Mouse (Mus musculus): ENCODE data around the gene Noxred1. TPM values are rescaled to one million over a fixed set of nuclear protein-coding genes. Genes with fewer than 3 reads are reported as not detected.
"Not testable (repeated sequence)": the region's sequence is repeated elsewhere in the genome, so short reads cannot be mapped to it uniquely, and the experiment has no call there.

Gene Noxred1
- polyA plus RNA-seq, 1 experiment from 2014 or later = 0.73 TPM

DNA sequence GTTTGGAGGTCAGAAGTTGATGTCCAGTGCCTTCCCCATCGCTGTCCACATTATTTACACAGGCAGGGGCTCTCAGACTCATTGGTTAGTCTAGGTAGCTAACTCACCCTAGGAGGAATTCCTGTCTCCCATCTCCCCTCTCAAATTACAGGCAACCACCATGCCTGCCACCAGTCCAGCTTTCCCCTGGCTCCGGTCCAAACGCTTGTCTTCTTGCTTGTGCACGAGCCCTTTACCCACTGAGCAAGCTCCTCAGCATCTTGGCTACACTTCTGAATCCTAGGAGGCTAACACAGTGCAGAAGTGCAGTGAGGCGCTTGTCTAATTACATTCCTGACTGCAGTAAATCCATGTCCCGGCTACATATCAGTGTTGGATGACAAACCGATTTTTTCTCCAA, 19.2 kb downstream of the Noxred1 start:
- Histone ChIP-seq H3K9me3 (no peaks in the 10 kb centered on the region), H3K4me2 (no peak overlapping the region), H3K4me1 (peaks cover 8% of the 10 kb centered on the region), H3K36me3 (replicated peaks) (no peaks in the 10 kb centered on the region), H3K27ac (no peak overlapping the region), H3K27me3 (no peaks in the 10 kb centered on the region), H3K4me3 (replicated peaks) (no peak overlapping the region), H3K9ac (no peak overlapping the region)
- 83% methylated on average over 7 of the region's 7 CpGs for WGBS
- no peak for ATAC-seq (ENCODE audit: low FRiP score)

GRCm38 (mm10) chr12:87217596-87217995, 20.9 kb downstream of the Noxred1 start:
- no peak overlapping the region for H3K27ac ChIP-seq
- H3K9ac ChIP-seq = no peak overlapping the region
- H3K4me1 ChIP-seq = peaks cover 6% of the 10 kb centered on the region; the same call in 1 of the 2 replicates
- no peak overlapping the region for H3K4me2 ChIP-seq
- no peak overlapping the region for H3K4me3 ChIP-seq (replicated peaks)
- no peaks in the 10 kb centered on the region for H3K27me3 ChIP-seq
- H3K9me3 ChIP-seq = no peaks in the 10 kb centered on the region
- no peak for ATAC-seq (ENCODE audit: low FRiP score)
- H3K36me3 ChIP-seq (replicated peaks) = no peaks in the 10 kb centered on the region

GRCm38 (mm10) chr12:87216053-87216452, 22.5 kb downstream of the Noxred1 start:
- Histone ChIP-seq H3K36me3 (replicated peaks) (no peaks in the 10 kb centered on the region), H3K4me3 (replicated peaks) (no peak overlapping the region), H3K27ac (no peak overlapping the region), H3K9me3 (no peaks in the 10 kb centered on the region), H3K9ac (no peak overlapping the region), H3K4me2 (no peak overlapping the region), H3K4me1 (peaks cover 6% of the 10 kb centered on the region; the same call in 1 of the 2 replicates), H3K27me3 (no peaks in the 10 kb centered on the region)
- no peak for ATAC-seq (ENCODE audit: low FRiP score)
- 71% methylated on average over 2 of the region's 2 CpGs for WGBS

DNA sequence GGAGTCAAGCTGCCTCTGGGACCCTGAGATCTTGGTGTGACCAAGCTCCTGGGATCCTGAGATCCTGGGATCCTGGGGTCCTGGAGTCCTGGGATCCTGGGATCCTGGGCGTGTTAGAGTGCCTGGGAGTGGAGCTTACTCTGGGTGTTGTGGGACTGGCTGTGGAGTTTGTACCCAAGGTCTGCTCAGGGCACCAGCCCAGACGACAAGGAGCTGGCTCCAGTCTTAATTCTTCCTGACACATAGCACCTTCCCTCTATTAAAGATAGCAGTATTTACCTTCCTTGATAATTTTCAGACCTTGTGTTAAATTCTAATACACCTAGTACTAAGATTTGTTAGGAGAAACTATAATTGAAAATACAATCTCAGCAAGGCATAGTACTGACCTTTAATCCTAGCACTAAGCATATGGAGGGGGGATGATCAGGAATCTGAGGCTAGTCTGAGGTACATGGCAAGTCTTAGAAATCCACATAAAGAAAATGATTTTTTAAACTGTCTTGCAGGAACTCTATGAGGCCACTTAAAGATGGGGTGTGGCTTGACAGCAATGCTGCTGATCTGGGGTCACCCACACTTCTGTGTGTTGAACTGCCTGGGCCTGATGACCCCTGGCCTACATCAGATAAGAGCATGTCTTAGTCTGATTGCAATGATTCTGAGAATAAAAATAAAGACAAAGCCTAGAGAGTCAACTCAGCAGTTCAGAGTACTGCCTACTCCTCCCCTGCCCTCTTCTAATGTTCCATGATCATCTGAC, 25.5 kb downstream of the Noxred1 start:
- Histone ChIP-seq H3K9ac (no peak overlapping the region), H3K9me3 (no peaks in the 10 kb centered on the region), H3K4me1 (0 out of 2 replicates have a peak, but pooled peaks cover 2% of the 10 kb centered on the region), H3K4me2 (no peak overlapping the region), H3K36me3 (replicated peaks) (no peaks in the 10 kb centered on the region), H3K27me3 (no peaks in the 10 kb centered on the region), H3K27ac (no peak overlapping the region), H3K4me3 (replicated peaks) (no peak overlapping the region)
- ATAC-seq (ENCODE audit: low FRiP score) = no peak
- WGBS = 72% methylated on average over 2 of the region's 2 CpGs

DNA sequence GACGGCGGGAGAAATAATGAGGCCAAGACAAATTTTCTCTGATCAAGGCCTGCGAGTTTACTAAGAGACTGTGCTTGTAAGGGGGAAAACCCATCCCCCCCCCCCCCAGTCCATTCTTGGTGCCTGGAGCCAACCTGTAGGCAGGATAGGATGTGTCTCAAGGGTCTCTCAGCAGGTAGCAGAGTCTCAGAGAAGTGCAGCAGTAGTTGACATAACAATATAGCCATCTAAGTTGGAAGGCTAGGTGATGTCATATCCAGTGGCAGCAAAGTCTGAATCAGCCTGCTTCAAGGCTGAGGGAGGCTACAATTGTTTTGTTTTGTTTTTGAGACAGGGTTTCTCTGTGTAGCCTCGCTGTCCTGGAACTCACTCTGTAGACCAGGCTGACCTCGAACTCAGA, 32.7 kb downstream of the Noxred1 start:
- not testable (repeated sequence) for ATAC-seq (ENCODE audit: low FRiP score); H3K36me3 ChIP-seq (replicated peaks); H3K9me3 ChIP-seq; H3K27ac ChIP-seq; H3K27me3 ChIP-seq; H3K4me3 ChIP-seq (replicated peaks); H3K9ac ChIP-seq; H3K4me1 ChIP-seq; H3K4me2 ChIP-seq
- WGBS = 92% methylated on average over 5 of the region's 5 CpGs

DNA sequence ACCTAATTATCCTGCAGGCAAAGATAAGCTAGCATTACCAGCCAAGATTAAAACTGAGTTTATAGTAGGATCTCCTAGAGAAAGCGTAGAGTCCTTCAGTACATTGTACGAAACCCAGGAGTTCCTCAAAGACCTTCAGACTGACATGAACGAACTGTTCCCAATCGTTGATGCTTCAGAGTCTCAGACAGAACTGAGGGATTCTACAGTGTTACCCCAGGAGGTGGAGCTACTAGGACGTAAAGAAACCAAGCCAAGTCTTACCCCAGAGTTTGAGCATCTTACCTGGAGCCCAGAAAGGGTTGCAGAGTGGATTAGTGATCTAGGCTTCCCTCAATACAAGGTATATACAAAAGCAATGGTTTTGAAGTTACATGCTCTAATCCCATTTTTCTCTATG, 36.8 kb downstream of the Noxred1 start:
- Histone ChIP-seq H3K9ac (no peak overlapping the region), H3K4me2 (no peak overlapping the region), H3K4me3 (replicated peaks) (no peak overlapping the region), H3K4me1 (peaks cover 13% of the 10 kb centered on the region), H3K36me3 (replicated peaks) (no peaks in the 10 kb centered on the region), H3K27ac (no peak overlapping the region), H3K27me3 (no peaks in the 10 kb centered on the region), H3K9me3 (no peaks in the 10 kb centered on the region)
- 76% methylated on average over 5 of the region's 5 CpGs for whole genome bisulfite sequencing
- ATAC-seq (ENCODE audit: low FRiP score) = no peak

GRCm38 (mm10) chr12:87199973-87200586, 38.5 kb downstream of the Noxred1 start, which contains the start of gene Tmed8:
Gene Tmed8, minus strand, starts transcription at chr12:87200454.
- Histone ChIP-seq H3K4me1 (peaks cover 13% of the 10 kb centered on the region), H3K4me3 (replicated peaks) (peak within 1 kb of the TSS; percentile 92), H3K27me3 (no peaks in the 10 kb centered on the region), H3K9me3 (no peaks in the 10 kb centered on the region), H3K9ac (peak within 1 kb of the TSS; percentile 90), H3K4me2 (peak within 1 kb of the TSS; percentile 85), H3K36me3 (replicated peaks) (no peaks in the 10 kb centered on the region), H3K27ac (peak within 1 kb of the TSS; percentile 94)
- ATAC-seq (ENCODE audit: low FRiP score) = peak; percentile 97
- WGBS = under 1% methylated on average over 58 of the region's 70 CpGs

DNA sequence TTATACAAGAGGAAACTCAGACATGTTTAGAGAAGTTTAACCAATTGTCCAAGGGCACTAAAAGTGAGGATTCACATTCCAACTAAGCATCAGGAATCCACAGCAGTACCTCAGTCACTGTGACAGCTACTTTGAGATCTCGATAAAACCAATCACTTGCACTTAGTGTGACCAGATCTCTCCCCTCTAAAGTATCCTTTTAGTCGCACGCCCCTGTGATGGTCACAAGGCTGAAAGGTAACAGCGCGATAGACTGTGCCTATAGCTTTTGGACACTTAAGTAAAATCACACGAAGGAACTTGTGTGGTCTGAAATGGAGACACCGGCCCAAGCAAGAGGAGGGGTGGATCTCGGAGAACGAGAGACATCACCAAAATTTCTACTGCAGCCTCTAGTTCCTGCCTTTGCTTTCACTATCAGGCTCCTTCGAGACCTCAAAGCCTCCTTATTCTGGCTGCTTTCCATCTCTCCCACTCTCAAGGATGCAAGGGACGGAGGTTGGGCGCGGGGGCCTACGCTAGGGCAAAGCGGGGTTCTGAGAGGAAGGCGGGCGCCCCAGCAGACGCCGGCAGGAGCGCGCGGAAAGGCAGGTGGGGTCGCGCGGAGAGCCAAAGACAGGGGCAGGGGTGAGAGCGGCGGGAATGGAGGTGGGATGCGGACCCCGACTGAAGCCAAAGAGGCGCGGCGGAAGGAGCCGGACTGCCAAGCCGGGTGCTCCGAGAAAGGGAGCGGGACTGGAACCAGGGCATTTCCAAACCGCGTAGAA, 39.1 kb downstream of the Noxred1 start, which contains the start of gene Samd15:
TSS of gene Samd15 (plus strand) at position 518 of the 767 bp plus-strand sequence.
- Histone ChIP-seq H3K27ac (peak within 1 kb of the TSS; percentile 94), H3K4me1 (peaks cover 13% of the 10 kb centered on the region), H3K27me3 (no peaks in the 10 kb centered on the region), H3K9me3 (no peaks in the 10 kb centered on the region), H3K9ac (peak within 1 kb of the TSS; percentile 90), H3K4me3 (replicated peaks) (peak within 1 kb of the TSS; percentile 92), H3K36me3 (replicated peaks) (no peaks in the 10 kb centered on the region), H3K4me2 (peak within 1 kb of the TSS; percentile 85)
- WGBS = under 1% methylated on average over 38 of the region's 38 CpGs
- peak; percentile 66 for ATAC-seq (ENCODE audit: low FRiP score)

GRCm38 (mm10) chr12:87198792-87199191, 39.7 kb downstream of the Noxred1 start:
- Histone ChIP-seq H3K9ac (peak overlapping the region; percentile 90), H3K4me2 (peak overlapping the region; percentile 85), H3K4me1 (peaks cover 13% of the 10 kb centered on the region), H3K9me3 (no peaks in the 10 kb centered on the region), H3K27me3 (no peaks in the 10 kb centered on the region), H3K4me3 (replicated peaks) (peak overlapping the region; percentile 92), H3K27ac (no peak overlapping the region), H3K36me3 (replicated peaks) (no peaks in the 10 kb centered on the region)
- no peak for ATAC-seq (ENCODE audit: low FRiP score)
- WGBS = 47% methylated on average over 6 of the region's 6 CpGs

GRCm38 (mm10) chr12:87196310-87196709, 42.2 kb downstream of the Noxred1 start:
- ATAC-seq (ENCODE audit: low FRiP score) = no peak

DNA sequence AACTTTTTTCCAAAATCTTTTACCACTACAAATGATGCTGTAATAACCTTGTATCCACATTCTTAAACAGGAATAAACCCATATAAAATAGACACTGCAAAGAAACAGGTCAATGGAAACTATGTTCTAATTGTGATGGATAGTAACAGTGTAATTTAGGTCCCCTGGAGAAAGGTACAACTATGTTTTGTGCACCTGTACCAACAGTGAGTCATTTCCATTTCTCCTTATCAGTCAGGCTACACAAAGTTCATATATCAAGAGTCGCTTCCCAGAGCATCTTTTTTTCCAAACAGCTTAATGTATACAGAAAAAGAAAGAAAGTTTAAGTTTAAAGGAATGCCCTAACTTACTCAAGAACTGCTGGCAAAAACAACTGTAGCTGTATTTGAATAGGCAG, 43.5 kb downstream of the Noxred1 start:
- H3K4me2 ChIP-seq = no peak overlapping the region
- H3K4me1 ChIP-seq = peaks cover 17% of the 10 kb centered on the region
- no peak overlapping the region for H3K9ac ChIP-seq
- no peaks in the 10 kb centered on the region for H3K9me3 ChIP-seq
- no peak overlapping the region for H3K27ac ChIP-seq
- ATAC-seq (ENCODE audit: low FRiP score) = no peak
- WGBS = 88% methylated on average over 1 of the region's 1 CpGs
- H3K4me3 ChIP-seq (replicated peaks) = no peak overlapping the region
- no peaks in the 10 kb centered on the region for H3K27me3 ChIP-seq
- H3K36me3 ChIP-seq (replicated peaks) = no peaks in the 10 kb centered on the region

More at GRCm38 (mm10) chr12:87196310-87196709, 42.2 kb downstream of the Noxred1 start:
- no peak overlapping the region for H3K4me2 ChIP-seq
- no peaks in the 10 kb centered on the region for H3K27me3 ChIP-seq
- H3K9me3 ChIP-seq = no peaks in the 10 kb centered on the region
- no peaks in the 10 kb centered on the region for H3K36me3 ChIP-seq (replicated peaks)
- no peak overlapping the region for H3K4me3 ChIP-seq (replicated peaks)
- no peak overlapping the region for H3K27ac ChIP-seq
- peaks cover 17% of the 10 kb centered on the region for H3K4me1 ChIP-seq
- H3K9ac ChIP-seq = no peak overlapping the region

DNA sequence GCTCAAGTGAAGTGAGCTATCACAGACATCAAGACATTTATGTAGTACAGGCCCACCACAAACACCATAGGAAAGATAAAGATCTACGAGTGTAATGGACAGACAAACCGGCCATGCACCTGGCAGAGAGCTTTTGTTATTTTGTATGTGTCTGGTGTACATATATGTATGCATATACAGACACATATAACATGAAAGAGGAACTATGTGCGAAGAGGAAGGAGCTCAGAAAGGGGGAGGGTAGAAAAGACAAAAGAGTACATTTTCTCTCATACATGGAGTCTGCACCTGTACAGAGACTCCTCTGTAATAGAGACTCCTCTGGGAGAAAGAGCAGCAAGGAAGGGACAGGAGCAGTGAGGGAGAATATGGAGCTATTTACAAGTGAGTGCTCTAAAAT, 45.5 kb downstream of the Noxred1 start:
- H3K36me3 ChIP-seq (replicated peaks) = no peaks in the 10 kb centered on the region
- 95% methylated on average over 3 of the region's 3 CpGs for WGBS
- H3K27me3 ChIP-seq = no peaks in the 10 kb centered on the region
- H3K9me3 ChIP-seq = no peaks in the 10 kb centered on the region
- H3K4me1 ChIP-seq = 0 out of 2 replicates have a peak, but pooled peaks cover 5% of the 10 kb centered on the region
- ATAC-seq (ENCODE audit: low FRiP score) = no peak
- H3K9ac ChIP-seq = no peak overlapping the region
- no peak overlapping the region for H3K4me3 ChIP-seq (replicated peaks)
- H3K4me2 ChIP-seq = no peak overlapping the region
- no peak overlapping the region for H3K27ac ChIP-seq

Data from forebrain, embryonic 12.5 days (tissue).